Mouse (Mus musculus) granulocyte monocyte progenitor cell, adult 5-6 weeks (primary cell): ENCODE results near the gene C4b. TPM values are rescaled to one million over a fixed set of nuclear protein-coding genes. Genes with fewer than 3 reads are reported as not detected.
"Not testable (repeated sequence)": the region's sequence is repeated elsewhere in the genome, so short reads cannot be mapped to it uniquely, and the experiment has no call there.

Experiments used
- ATAC-seq: replicated peaks from 2 replicates; pipeline ENCODE4 v1.8.0; 2016; ENCODE audit warnings: mild to moderate bottlenecking, moderate TSS enrichment, inconsistent platforms; ENCODE audit not compliant: poor library complexity, severe bottlenecking
- total RNA-seq, 2 experiments: library from RNA; stranded (forward) in 1 of 2; stranded (reverse) in 1 of 2; fragments of 200-712, 200-1000 nt in 1 of 2; fragments of >200 nt in 1 of 2; fragmentation: Nextera tagmentation in 1 of 2; gene quantifications; 2 replicates each; pipeline ENCODE4 v1.2.3; 2014 to 2017

The C4b gene
- total RNA-seq, 2 experiments from 2014 or later = not detected

DNA sequence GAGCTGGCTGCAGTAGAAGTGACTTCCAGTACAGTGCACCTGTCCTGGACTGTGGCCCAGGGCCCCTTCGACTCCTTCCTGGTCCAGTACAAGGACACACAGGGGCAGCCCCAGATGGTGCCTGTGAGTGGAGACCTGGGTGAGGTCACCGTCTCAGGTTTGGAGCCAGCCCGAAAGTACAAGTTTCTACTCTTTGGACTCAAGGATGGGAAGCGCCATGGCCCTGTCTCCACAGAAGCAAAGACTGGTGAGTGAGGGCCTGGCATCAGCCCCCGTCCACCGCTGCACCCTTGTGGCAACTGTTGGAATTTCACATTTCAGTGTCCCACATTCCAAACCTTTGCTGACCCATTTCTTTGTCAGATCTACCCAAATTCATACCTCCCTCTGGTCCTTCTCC, 30.7 kb downstream of the C4b start:
- no peak; the same call in 1 of the 2 replicates for ATAC-seq

DNA sequence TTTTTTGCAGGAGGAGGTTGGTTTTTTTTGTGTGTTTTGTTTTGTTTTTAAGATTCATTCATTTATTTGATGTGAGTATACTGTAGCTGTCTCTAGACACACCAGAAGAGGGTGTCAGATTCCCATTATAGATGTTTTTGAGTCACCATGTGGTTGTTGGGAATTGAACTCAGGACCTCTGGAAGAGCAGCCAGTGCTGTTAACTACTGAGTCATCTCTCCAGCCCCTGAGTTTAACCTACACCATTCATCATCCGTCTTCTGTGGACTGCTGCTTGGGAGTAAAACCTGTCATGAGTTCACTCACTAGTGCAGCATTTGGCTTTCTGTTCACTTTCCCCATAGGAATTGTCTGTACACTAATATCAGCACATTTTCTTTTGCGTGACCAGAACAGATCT, 37.2 kb downstream of the C4b start:
- not testable (repeated sequence) for ATAC-seq

DNA sequence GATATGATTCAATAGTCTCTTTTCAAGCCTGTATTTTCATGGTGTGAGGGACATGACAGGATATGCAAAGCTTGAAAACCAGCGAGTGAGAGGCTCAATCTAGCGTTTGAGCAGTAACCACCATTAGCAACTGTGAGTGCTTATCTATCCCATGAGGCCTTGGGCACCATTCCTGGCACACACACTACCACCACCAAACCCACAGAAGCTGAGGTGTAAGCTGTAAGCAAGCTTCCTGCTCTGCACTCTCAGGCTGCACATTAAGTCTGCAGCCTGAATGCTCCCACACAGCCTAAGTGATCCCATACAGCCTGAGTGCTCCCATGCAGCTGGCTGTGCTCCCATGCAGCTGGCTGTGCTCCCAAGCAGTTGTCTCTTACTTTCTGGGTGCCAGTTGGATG, 43.0 kb downstream of the C4b start:
- no peak for ATAC-seq

DNA sequence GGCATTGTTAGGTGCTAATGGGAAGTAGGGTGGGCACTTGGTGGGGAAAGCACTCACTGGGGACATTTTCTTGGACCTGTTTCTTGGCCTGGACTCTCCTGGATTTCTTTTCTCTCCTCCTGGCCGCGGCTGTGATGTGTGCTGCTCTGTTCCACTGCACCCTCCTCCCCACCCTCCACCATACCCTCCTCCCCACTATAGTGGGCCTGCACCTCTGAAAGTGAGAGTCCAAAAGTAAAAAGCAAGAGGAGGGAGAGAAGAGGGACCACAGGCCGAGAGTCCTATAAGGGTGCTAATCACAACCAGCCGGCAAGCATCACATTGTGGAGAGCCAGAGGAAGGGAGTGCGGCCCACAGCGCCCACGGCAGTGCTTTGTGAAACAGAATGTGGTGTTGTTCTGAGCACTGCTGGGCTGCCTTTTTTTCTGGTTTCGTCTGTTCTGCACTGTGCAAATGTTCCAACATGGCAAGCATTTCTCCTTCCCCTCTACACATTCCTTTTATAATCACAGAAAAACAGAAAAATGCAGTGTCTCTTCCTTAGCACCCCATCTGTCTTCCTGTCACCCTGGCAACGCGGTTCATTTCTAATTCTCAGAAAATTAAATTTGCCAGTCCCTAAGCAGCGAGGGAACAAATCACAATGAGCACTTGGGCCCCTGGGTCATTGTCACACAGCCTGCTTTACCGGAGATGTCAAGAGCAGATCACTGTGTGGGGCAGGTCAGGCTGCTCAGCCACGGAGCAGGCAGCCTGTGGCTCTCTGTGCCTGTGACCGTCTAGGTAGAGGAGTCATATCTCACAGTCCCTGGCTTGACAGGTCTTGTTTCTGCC, 43.9 kb downstream of the C4b start:
- ATAC-seq = no peak

DNA sequence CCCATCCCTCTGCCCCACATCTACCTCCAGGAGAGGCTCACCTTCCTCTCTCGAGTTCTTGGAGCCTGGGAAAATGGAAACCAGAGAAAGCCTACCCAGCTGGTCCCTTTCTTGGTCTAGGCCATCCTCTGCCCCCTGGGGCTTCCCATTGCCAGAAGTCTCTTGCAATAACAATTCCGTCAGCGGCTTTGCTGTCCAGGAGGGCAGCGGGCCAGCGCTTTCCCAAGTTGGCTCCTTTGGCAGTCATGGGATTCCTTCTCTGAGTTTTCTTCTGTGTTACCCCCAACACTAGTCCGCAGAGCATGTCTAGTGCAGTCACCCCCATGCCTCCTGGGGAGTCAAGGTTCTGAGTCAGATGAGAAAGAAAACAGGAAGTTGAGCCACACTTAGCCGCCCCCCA, 50.8 kb downstream of the C4b start:
- ATAC-seq = no peak

DNA sequence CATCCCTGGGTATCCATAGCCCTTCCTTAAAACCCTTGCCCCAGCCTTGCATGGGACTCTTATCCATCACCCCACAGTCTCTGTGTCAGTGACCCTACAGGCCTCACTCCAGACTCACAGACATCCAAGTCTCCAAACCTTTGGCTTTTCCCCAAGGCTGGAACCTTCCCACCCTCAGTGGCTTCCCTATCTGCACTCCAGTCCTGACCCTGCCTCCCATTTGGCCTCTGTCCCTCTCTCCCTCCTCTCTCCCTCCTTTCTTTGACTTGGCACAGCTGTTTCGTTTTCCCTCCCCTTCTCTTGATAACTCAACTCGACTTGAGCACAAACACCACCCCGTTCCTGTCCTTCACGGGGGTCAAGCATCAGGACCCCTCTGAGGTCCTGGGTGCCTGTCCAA, 53.2 kb downstream of the C4b start:
- no peak for ATAC-seq

DNA sequence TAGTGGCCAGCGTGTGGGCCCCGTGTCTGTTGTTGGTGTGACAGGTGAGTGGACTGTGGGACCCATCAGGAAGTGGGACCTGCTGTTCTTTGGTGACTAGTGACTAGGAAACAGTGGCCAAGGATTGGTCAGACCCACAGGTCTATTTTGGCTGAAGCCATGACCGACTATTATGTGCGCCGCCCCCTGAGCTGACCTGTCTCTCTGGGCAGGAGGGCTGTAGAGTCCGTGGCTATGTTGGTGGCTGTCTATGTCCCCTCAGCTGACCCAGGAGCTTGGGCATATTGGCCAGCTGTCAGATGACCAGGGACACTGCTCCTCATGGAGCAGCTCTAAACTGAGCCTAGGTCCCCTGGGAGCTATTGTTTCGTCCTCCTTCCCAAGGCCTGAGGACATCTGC, 54.8 kb downstream of the C4b start:
- ATAC-seq = no peak

DNA sequence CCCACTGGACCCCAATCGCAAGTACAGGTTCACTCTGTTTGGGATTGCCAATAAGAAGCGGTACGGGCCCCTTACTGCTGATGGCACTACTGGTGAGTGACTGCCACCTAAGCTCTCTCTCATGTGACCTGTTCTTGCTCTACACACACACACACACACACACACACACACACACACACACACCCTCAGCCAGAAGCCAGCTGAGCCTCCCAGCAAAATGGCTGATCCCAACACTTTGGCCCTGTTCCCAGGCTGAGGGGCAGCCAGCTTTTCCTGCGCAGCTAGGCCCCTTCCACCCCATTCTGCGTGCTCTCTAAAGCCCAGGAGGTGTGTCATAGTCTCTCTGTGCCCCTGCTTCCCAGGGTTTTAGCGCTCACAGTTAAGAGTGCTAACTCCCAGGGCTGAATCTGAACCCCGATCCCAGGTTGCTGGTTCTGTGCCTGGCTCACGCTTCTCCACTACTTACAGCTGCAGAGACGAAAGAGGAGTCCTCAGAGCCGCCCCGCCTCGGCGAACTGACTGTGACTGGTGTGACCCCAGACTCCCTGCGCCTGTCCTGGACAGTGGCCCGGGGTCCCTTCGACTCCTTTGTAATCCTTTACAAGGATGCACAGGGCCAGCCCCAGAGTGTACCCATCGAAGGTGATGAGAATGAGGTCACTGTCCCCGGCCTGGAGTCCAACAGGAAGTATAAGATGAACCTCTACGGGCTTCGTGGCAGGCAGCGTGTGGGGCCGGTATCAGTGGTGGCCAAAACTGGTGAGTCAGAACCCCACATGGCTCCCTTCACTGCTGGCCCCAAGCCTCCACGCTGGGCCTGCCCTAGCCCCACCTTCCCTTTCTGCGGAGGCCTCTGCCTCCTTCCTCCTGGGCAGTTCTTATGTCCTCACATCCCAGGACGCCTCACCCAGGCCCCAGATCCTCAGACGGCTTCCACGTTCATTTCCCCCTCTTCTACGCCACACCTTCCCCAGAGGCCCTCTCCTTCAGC, 58.3 kb downstream of the C4b start:
- peak; percentile 63 for ATAC-seq

DNA sequence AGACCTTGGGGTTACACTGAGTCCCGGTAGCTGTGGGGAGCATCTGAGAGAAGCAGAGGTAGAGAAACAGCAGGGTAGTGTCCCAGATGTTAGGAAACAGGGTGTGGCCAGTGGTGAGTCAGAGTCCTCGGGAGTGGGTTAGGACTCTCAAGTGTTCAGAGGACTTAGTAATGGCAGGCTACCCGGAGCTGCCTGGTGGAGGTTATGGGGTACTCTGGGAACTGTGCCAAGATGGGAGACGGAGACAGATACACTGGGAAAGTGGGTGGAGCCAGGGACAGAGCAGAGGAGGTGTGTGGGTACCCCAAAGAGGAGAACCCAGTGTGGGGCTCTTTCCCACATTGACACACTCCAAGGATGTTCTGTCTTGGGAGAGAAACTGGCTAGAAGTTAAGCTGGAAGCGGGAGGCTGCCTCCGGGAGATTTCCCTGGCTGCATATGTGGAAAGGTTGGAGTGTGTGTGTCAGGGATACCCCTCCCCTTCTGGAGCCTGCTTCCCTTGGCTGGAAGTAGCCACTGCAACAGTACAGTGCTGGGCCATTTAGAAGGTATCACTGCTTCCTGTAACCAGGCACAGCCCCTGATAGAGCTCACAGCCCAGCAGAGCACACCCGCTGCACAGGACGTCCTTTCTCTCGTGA, 59.3 kb downstream of the C4b start:
- ATAC-seq = peak; percentile 17; the same call in 1 of the 2 replicates

DNA sequence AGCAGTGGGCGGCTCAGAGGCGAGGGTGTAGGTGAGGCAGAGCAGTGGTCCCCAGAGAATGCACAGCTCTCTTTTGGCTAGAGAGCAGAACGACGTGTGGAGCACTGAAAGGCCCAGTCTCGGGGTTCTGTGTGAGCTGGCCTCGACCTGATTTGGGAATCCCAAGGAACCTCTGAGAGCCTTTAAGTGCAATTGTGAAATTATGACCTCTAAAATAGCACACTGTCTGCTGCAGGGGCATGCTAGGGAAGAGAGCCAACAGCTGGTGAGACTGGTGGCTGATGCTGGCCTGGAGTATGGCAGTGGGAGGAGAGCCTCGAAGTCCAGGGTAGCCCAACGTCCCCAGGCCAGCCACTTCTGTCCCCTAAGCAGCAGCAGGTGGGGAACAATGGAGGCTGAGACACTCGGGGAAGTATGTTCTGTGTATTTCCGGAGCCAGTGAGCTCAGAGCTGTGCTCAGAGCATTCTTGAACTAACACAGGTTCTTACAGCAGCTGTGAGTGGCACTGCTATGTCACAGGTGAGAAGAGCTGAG, 59.9 kb downstream of the C4b start:
- ATAC-seq = no peak

DNA sequence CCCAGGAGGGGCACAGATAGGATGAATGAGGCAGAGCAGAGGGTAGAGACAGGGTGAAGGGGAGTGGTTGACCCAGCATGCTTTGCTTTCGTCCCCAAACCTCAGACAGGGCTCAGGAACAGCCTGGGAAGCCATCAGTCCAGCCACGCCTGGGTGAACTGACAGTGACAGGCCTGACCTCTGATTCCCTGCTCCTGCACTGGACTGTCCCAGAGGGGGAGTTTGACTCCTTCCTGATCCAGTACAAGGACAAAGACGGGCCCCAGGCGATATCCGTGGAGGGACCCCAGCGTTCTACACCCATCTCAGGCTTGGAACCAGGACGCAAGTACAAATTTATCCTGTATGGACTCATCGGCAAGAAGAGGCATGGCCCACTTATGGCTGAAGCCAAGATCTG, 60.5 kb downstream of the C4b start:
- no peak for ATAC-seq

DNA sequence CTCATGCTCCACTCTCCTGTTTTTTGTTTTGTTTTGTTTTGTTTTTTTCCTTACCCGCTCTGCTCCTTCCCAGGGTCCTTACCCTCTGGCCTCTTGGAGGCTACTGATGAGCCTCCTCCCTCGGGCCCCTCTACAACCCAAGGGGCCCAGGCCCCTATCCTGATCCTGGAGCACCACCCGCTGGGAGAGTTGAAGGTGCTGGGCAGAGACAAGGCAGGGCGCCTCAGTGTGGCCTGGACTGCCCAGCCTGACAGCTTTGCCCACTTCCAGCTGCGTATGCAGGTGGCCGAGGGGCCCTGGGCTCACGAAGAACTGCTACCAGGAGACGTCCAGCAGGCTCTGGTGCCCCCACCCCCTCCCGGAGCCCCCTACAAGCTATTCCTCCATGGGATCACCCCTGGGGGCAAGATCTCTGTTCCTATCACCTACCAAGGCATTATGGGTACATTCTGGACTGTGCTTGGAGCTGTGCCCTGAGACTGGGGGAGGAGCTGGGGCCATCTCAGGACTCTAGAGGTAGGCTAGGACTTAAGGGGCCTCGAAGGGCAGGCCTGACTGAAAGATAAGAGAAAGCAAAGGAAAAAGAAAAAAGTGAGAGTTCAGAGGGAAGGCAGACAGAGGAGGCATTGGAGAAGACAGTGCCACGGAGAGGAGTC, 61.7 kb downstream of the C4b start:
- no peak for ATAC-seq

DNA sequence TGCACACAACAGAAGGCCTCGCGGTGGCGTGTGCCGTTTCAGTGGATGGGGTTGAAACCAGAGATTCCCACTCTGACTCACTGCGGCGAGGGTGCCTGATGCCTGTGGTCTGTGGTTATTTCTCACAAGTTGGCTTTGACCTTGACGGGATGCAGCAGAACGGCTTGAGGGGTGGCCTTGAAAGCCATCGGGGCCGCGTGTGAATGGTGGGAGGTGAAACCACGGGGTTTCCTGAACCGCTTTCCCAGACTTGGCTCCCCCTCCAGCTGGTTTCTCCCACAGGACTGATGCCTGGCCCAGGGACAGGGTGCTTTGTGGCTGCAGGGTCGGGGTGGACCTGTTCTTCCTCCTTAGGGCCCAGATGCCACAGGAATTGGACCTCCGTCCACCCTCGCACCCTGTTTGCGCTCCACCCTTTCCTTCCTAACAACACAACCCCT, 62.5 kb downstream of the C4b start:
- ATAC-seq = peak; percentile 71

DNA sequence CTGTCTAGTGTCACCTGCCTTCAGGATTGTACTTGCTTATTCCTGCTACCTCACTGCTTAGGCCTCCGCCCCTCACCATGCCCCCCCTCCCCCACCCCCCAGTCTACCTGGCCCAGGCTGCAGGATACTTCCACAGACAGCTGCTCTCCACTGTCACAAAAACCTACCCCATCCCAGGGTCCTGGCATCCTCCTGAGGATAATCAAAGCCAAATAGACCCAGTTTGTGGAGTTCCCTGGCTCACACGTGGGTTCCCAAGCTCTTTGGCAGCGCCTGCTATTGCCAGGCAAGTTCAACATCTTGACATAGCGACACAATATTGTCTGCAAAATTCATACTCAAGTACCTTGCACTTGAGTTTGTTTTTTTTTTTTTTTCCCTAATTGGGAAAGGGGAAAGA, 63.1 kb downstream of the C4b start:
- no peak for ATAC-seq

DNA sequence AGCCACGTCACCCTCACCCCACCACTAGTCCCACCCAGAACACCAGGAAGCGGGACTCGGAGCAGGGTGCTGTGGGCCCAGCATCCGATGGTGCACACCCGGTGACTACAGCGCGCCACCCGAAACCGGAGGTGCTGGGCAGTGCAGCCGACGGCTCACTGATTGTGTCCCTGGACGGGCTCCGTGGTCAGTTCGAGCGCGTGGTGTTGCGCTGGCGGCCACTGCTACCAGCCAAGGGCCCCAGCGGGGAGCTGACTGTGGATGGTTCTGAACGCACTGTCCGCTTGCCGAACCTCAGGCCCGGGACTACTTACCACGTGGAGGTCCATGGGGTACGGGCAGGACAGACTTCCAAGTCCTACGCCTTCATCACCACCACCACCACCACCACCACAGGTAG, 63.5 kb downstream of the C4b start:
- no peak for ATAC-seq

Other genes with a start within 250 kb of the C4b start
- gene Btnl6, start 226.5 kb downstream of the C4b start, total RNA-seq (2014; fragmentation: Nextera tagmentation) = not detected in 2 replicates
- gene Btnl6, start 226.5 kb downstream of the C4b start, total RNA-seq (2017) = not detected in 2 replicates
- gene Notch4, start 179.6 kb downstream of the C4b start, total RNA-seq (2014; fragmentation: Nextera tagmentation) = 0.17 and 0.43 TPM in 2 replicates
- gene Notch4, start 179.6 kb downstream of the C4b start, total RNA-seq (2017) = 0.31 and 0.52 TPM in 2 replicates
- gene Gpsm3, start 154.1 kb downstream of the C4b start, total RNA-seq (2014; fragmentation: Nextera tagmentation) = 64.1 and 75.3 TPM in 2 replicates
- gene Gpsm3, start 154.1 kb downstream of the C4b start, total RNA-seq (2017) = 11.5 and 23.4 TPM in 2 replicates
- gene Pbx2, start 152.6 kb downstream of the C4b start, total RNA-seq (2014; fragmentation: Nextera tagmentation) = 21.1 and 29.7 TPM in 2 replicates
- gene Pbx2, start 152.6 kb downstream of the C4b start, total RNA-seq (2017) = 25.1 and 34.4 TPM in 2 replicates
- gene Ager, start 146.0 kb downstream of the C4b start, total RNA-seq (2014; fragmentation: Nextera tagmentation) = 1.3 and 1.9 TPM in 2 replicates
- gene Ager, start 146.0 kb downstream of the C4b start, total RNA-seq (2017) = 1.3 and 2.0 TPM in 2 replicates
- gene Rnf5, start 140.2 kb downstream of the C4b start, total RNA-seq (2014; fragmentation: Nextera tagmentation) = 52.2 and 64.9 TPM in 2 replicates
- gene Rnf5, start 140.2 kb downstream of the C4b start, total RNA-seq (2017) = 13.8 and 15.2 TPM in 2 replicates
- gene Agpat1, start 139.6 kb downstream of the C4b start, total RNA-seq (2014; fragmentation: Nextera tagmentation) = 36.6 and 50.1 TPM in 2 replicates
- 19.1 and 19.3 TPM in 2 replicates for gene Agpat1, start 139.6 kb downstream of the C4b start, total RNA-seq (2017)
- 2.1 TPM in 1 of 2 replicates, not detected in the other for gene Egfl8, start 127.9 kb downstream of the C4b start, total RNA-seq (2014; fragmentation: Nextera tagmentation)
- not detected in 2 replicates for gene Egfl8, start 127.9 kb downstream of the C4b start, total RNA-seq (2017)
- gene Ppt2, start 115.4 kb downstream of the C4b start, total RNA-seq (2014; fragmentation: Nextera tagmentation) = 41.9 and 45.1 TPM in 2 replicates
- 20.4 and 23.3 TPM in 2 replicates for gene Ppt2, start 115.4 kb downstream of the C4b start, total RNA-seq (2017)
- gene Prrt1, start 114.3 kb downstream of the C4b start, total RNA-seq (2014; fragmentation: Nextera tagmentation) = 0.88 TPM in 1 of 2 replicates, not detected in the other
- not detected in 2 replicates for gene Prrt1, start 114.3 kb downstream of the C4b start, total RNA-seq (2017)
- gene Fkbpl, start 99.1 kb downstream of the C4b start, total RNA-seq (2014; fragmentation: Nextera tagmentation) = 2.9 and 10.3 TPM in 2 replicates
- 12.4 and 21.8 TPM in 2 replicates for gene Fkbpl, start 99.1 kb downstream of the C4b start, total RNA-seq (2017)
- 38.3 and 42.5 TPM in 2 replicates for gene Atf6b, start 96.7 kb downstream of the C4b start, total RNA-seq (2014; fragmentation: Nextera tagmentation)
- 31.9 and 44.6 TPM in 2 replicates for gene Atf6b, start 96.7 kb downstream of the C4b start, total RNA-seq (2017)
- not detected in 2 replicates for gene Tnxb, start 73.3 kb downstream of the C4b start, total RNA-seq (2014; fragmentation: Nextera tagmentation)
- not detected in 2 replicates for gene Tnxb, start 73.3 kb downstream of the C4b start, total RNA-seq (2017)
- not detected in 2 replicates for gene Cyp21a1, start 60.7 kb upstream of the C4b start, total RNA-seq (2014; fragmentation: Nextera tagmentation)
- gene Cyp21a1, start 60.7 kb upstream of the C4b start, total RNA-seq (2017) = not detected in 2 replicates
- gene Stk19, start 93.1 kb upstream of the C4b start, total RNA-seq (2014; fragmentation: Nextera tagmentation) = 24.0 and 47.6 TPM in 2 replicates
- 23.1 and 29.0 TPM in 2 replicates for gene Stk19, start 93.1 kb upstream of the C4b start, total RNA-seq (2017)
- gene Dxo, start 93.1 kb upstream of the C4b start, total RNA-seq (2014; fragmentation: Nextera tagmentation) = 28.3 and 50.7 TPM in 2 replicates
- gene Dxo, start 93.1 kb upstream of the C4b start, total RNA-seq (2017) = 30.2 and 32.1 TPM in 2 replicates
- gene Skiv2l, start 106.3 kb upstream of the C4b start, total RNA-seq (2014; fragmentation: Nextera tagmentation) = 31.1 and 48.4 TPM in 2 replicates
- 29.3 and 43.9 TPM in 2 replicates for gene Skiv2l, start 106.3 kb upstream of the C4b start, total RNA-seq (2017)
- gene Nelfe, start 106.5 kb upstream of the C4b start, total RNA-seq (2014; fragmentation: Nextera tagmentation) = 53.3 and 54.5 TPM in 2 replicates
- gene Nelfe, start 106.5 kb upstream of the C4b start, total RNA-seq (2017) = 37.1 and 57.3 TPM in 2 replicates
- not detected in 2 replicates for gene Cfb, start 118.6 kb upstream of the C4b start, total RNA-seq (2014; fragmentation: Nextera tagmentation)
- not detected in 2 replicates for gene Cfb, start 118.6 kb upstream of the C4b start, total RNA-seq (2017)
- gene Zbtb12, start 135.6 kb upstream of the C4b start, total RNA-seq (2014; fragmentation: Nextera tagmentation) = 12.2 and 14.2 TPM in 2 replicates
- 13.3 and 15.3 TPM in 2 replicates for gene Zbtb12, start 135.6 kb upstream of the C4b start, total RNA-seq (2017)
- not detected in 2 replicates for gene Gm20547, start 138.2 kb upstream of the C4b start, total RNA-seq (2014; fragmentation: Nextera tagmentation)
- gene Gm20547, start 138.2 kb upstream of the C4b start, total RNA-seq (2017) = not detected in 2 replicates
- gene C2, start 154.4 kb upstream of the C4b start, total RNA-seq (2014; fragmentation: Nextera tagmentation) = 1.5 and 7.7 TPM in 2 replicates
- gene C2, start 154.4 kb upstream of the C4b start, total RNA-seq (2017) = 0.47 TPM in 1 of 2 replicates, not detected in the other
- gene Ehmt2, start 154.6 kb upstream of the C4b start, total RNA-seq (2014; fragmentation: Nextera tagmentation) = 78.2 and 87.0 TPM in 2 replicates
- gene Ehmt2, start 154.6 kb upstream of the C4b start, total RNA-seq (2017) = 90.9 and 120 TPM in 2 replicates
- 0.41 TPM in 1 of 2 replicates, not detected in the other for gene Slc44a4, start 170.6 kb upstream of the C4b start, total RNA-seq (2014; fragmentation: Nextera tagmentation)
- gene Slc44a4, start 170.6 kb upstream of the C4b start, total RNA-seq (2017) = 0.78 and 1.8 TPM in 2 replicates
- 30.3 and 35.3 TPM in 2 replicates for gene Neu1, start 187.4 kb upstream of the C4b start, total RNA-seq (2014; fragmentation: Nextera tagmentation)
- gene Neu1, start 187.4 kb upstream of the C4b start, total RNA-seq (2017) = 27.0 and 32.4 TPM in 2 replicates
- 11.4 and 13.9 TPM in 2 replicates for gene Hspa1b, start 215.4 kb upstream of the C4b start, total RNA-seq (2014; fragmentation: Nextera tagmentation)
- gene Hspa1b, start 215.4 kb upstream of the C4b start, total RNA-seq (2017) = 67.7 and 68.3 TPM in 2 replicates
- not detected in 2 replicates for gene Gm20481, start 226.0 kb upstream of the C4b start, total RNA-seq (2014; fragmentation: Nextera tagmentation)
- 0.34 and 1.4 TPM in 2 replicates for gene Gm20481, start 226.0 kb upstream of the C4b start, total RNA-seq (2017)
- 5.5 and 6.2 TPM in 2 replicates for gene Hspa1a, start 228.3 kb upstream of the C4b start, total RNA-seq (2014; fragmentation: Nextera tagmentation)
- gene Hspa1a, start 228.3 kb upstream of the C4b start, total RNA-seq (2017) = 45.2 and 49.0 TPM in 2 replicates
- gene Hspa1l, start 228.8 kb upstream of the C4b start, total RNA-seq (2014; fragmentation: Nextera tagmentation) = not detected in 2 replicates
- 0.09 TPM in 1 of 2 replicates, not detected in the other for gene Hspa1l, start 228.8 kb upstream of the C4b start, total RNA-seq (2017)
- gene Lsm2, start 238.0 kb upstream of the C4b start, total RNA-seq (2014; fragmentation: Nextera tagmentation) = 129 and 305 TPM in 2 replicates
- 42.0 and 71.6 TPM in 2 replicates for gene Lsm2, start 238.0 kb upstream of the C4b start, total RNA-seq (2017)